Mouse (Mus musculus) hindlimb bud, embryonic 11.5 days (tissue): Measurements from ENCODE around the gene Bace2.

Source experiments
- DNase-seq: peaks from one replicate; pipeline ENCODE4 v3.0.0-alpha.2; 2012; ENCODE audit warnings: low read depth, low spot score; ENCODE audit errors: extremely low spot score

Gene Bace2

GRCm38 (mm10) chr16:97466182-97466957 lies 109.8 kb downstream of the Bace2 start:
- no peak for DNase-seq

- no peak for DNase-seq
These were observed 110.9 kb downstream of the Bace2 start for GRCm38 (mm10) chr16:97467472-97467871.

- no peak for DNase-seq
These were observed 111.7 kb downstream of the Bace2 start for GRCm38 (mm10) chr16:97467993-97468791.

GRCm38 (mm10) chr16:97474671-97475070 lies 118.1 kb downstream of the Bace2 start:
- no peak for DNase-seq

GRCm38 (mm10) chr16:97475581-97475980 lies 119.0 kb downstream of the Bace2 start:
- DNase-seq: no peak

- no peak for DNase-seq
These were observed 120.0 kb downstream of the Bace2 start for GRCm38 (mm10) chr16:97476524-97476923.

- DNase-seq: no peak
These were observed 122.1 kb downstream of the Bace2 start for GRCm38 (mm10) chr16:97478655-97479054.

GRCm38 (mm10) chr16:97492369-97492768 lies 135.8 kb downstream of the Bace2 start:
- DNase-seq: no peak
